Mouse (Mus musculus) hindbrain, embryonic 16.5 days (tissue): Measurements from ENCODE around the gene Fam189a1. TPM values are rescaled to one million over a fixed set of nuclear protein-coding genes. Genes with fewer than 3 reads are reported as not detected.

ENCODE experiments used
- ATAC-seq: fragments of 200-750 bp; cut with Nextera tagmentation; 2 replicates; pipeline ENCODE4 v1.8.0; 2017; ENCODE audit warnings: moderate TSS enrichment, moderate library complexity
- H3K27ac ChIP-seq: fragments of 300-500 bp; sonication (generic); 2 replicates; pipeline ENCODE4 v1.5.1; 2014; ENCODE audit warnings: low read depth, mild to moderate bottlenecking, control low read depth, low read length, moderate library complexity
- H3K27me3 ChIP-seq: fragments of 300-500 bp; sonication (generic); replicated peaks from 2 replicates; pipeline ENCODE4 v1.6.1; 2014; ENCODE audit warnings: low read length; ENCODE audit not compliant: control insufficient read depth, insufficient read depth
- H3K36me3 ChIP-seq: fragments of 300-500 bp; sonication (generic); 2 replicates; pipeline ENCODE4 v1.6.1; 2014; ENCODE audit warnings: mild to moderate bottlenecking, low read length, moderate library complexity, mixed read lengths; ENCODE audit not compliant: control insufficient read depth, insufficient read depth
- H3K4me1 ChIP-seq: fragments of 300-500 bp; sonication (generic); 2 replicates; pipeline ENCODE4 v1.6.1; 2014; ENCODE audit warnings: low read depth, low read length; ENCODE audit not compliant: control insufficient read depth, insufficient read depth
- H3K4me2 ChIP-seq: fragments of 300-500 bp; sonication (generic); 2 replicates; pipeline ENCODE4 v1.6.1; 2014; ENCODE audit warnings: mild to moderate bottlenecking, low read length, control low read depth, moderate library complexity
- H3K4me3 ChIP-seq: fragments of 300-500 bp; sonication (generic); 2 replicates; pipeline ENCODE4 v1.5.1; 2014; ENCODE audit warnings: mild to moderate bottlenecking, low read length, control low read depth, moderate library complexity
- H3K9ac ChIP-seq: fragments of 300-500 bp; sonication (generic); 2 replicates; pipeline ENCODE4 v1.6.1; 2014; ENCODE audit warnings: low read depth, mild to moderate bottlenecking, control low read depth, low read length, moderate library complexity
- H3K9me3 ChIP-seq: fragments of 300-500 bp; sonication (generic); 2 replicates; pipeline ENCODE4 v1.6.1; 2014; ENCODE audit warnings: mild to moderate bottlenecking, low read length, moderate library complexity; ENCODE audit not compliant: control insufficient read depth
- WGBS: fragments of 180-500 bp; shearing (Covaris S2); extraction: QIAGEN DNeasy Blood & Tissue Kit; methylation state at CpG from one replicate; pipeline ENCODE4 v1.1.7; 2014; 5-methylcytosine and 5-hydroxymethylcytosine counted together
- polyA plus RNA-seq: library from polyadenylated mRNA; unstranded; fragments of >200 nt; fragmentation: Nextera tagmentation; extraction: Ambion mirVana; gene quantifications from 2 replicates; pipeline ENCODE4 v1.2.1, GENCODE M21; 2015

Fam189a1 gene
- polyA plus RNA-seq, 1 experiment from 2014 or later = 7.9 TPM

DNA sequence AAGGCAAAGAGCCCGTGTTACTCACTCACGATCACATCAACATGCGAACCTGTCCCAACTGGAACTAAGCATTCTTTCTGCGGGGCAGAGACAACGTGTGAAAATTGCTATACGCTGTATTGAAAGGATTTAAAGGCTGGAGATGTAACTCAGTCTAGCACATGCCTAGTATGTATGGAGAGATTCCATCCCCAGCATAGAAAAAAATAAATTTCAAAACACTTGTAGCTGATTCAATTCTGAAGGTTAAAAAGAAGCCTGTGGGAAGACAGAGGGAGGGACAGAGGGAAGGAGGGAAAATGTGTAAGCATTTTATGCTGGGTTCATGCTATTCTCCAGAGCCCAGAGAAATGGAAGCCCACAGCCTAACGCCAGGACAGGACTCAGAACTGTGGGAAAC lies 2.5 kb downstream of the Fam189a1 start:
- H3K9me3 ChIP-seq = no peaks in the 10 kb centered on the region
- H3K4me2 ChIP-seq = 0 out of 2 replicates have a peak overlapping the region, but pooled peaks have one; percentile 9
- H3K9ac ChIP-seq = no peak overlapping the region
- H3K4me1 ChIP-seq = peaks cover 10% of the 10 kb centered on the region
- H3K4me3 ChIP-seq = no peak overlapping the region
- H3K27me3 ChIP-seq = no peaks in the 10 kb centered on the region
- H3K27ac ChIP-seq = no peak overlapping the region
- H3K36me3 ChIP-seq = no peaks in the 10 kb centered on the region
- no peak for ATAC-seq
- WGBS = 72% methylated on average over 7 of the region's 7 CpGs

DNA sequence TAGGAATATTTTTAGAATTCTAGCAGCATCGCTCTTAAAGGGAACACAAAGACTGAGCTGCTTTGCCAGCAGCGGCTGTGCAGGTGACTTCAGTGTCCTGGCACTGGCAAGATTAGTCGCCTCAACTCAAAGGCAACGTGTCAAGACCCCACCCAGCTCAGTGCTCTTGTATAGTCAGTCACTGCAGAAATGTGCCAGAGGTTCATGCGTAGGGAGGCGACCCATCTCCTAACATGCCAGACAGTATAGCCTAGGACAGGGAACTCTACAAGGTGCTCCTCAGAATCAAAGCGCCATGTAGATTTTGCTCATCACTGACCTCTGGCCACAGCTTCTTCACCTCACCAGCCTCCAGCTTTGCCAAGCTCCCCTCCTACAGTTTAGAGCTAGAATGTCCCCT lies 4.8 kb downstream of the Fam189a1 start:
- H3K36me3 ChIP-seq = no peaks in the 10 kb centered on the region
- H3K4me3 ChIP-seq = no peak overlapping the region
- no peak for ATAC-seq
- WGBS = 91% methylated on average over 7 of the region's 7 CpGs
- H3K27ac ChIP-seq = no peak overlapping the region
- H3K9me3 ChIP-seq = no peaks in the 10 kb centered on the region
- H3K4me1 ChIP-seq = peaks cover 2% of the 10 kb centered on the region
- H3K27me3 ChIP-seq = no peaks in the 10 kb centered on the region
- H3K4me2 ChIP-seq = no peak overlapping the region
- no peak overlapping the region for H3K9ac ChIP-seq

DNA sequence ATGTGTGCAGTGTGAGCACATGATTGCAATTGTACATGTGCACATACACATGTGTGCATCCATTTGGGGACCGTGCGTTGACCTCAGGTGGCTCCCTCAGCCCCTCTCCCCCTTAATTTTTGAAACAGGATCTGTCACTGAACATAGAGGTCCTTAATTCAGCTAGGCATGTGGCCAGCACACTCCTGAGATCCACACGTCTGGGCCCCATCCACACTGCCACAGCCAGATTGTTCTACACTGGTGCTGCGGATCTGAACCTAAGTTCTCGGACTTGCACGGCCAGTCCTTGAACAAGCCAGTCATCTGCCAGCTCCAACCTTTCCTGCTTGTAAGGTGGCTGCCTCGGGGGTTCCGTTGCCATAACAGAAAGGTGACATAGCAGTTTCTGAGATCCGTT lies 7.3 kb downstream of the Fam189a1 start:
- no peaks in the 10 kb centered on the region for H3K27me3 ChIP-seq
- H3K4me1 ChIP-seq = no peaks in the 10 kb centered on the region
- ATAC-seq = no peak
- H3K36me3 ChIP-seq = no peaks in the 10 kb centered on the region
- no peak overlapping the region for H3K9ac ChIP-seq
- no peak overlapping the region for H3K27ac ChIP-seq
- no peak overlapping the region for H3K4me2 ChIP-seq
- H3K9me3 ChIP-seq = no peaks in the 10 kb centered on the region
- H3K4me3 ChIP-seq = no peak overlapping the region
- WGBS = 87% methylated on average over 9 of the region's 9 CpGs

DNA sequence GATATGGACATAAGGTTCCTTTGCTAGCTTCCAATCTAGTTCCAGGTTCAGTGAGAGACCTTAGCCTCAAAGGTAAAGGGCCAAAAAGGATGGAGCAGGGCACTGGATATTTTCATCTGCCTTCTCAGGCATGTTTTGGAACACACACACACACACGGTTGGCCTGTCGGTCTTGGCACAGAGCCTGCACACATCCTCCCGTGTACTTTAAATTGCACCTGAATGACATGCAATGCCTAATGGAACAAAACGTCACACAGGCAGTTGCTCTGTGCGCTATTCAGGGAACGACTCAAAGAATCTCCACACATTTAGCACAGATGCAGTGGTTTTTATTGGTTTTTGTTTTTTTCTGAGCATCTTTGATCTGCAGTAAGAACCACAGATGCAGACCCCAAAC lies 11.5 kb downstream of the Fam189a1 start:
- H3K36me3 ChIP-seq = no peaks in the 10 kb centered on the region
- H3K9me3 ChIP-seq = no peaks in the 10 kb centered on the region
- no peaks in the 10 kb centered on the region for H3K27me3 ChIP-seq
- no peak overlapping the region for H3K4me3 ChIP-seq
- WGBS = 36% methylated on average over 6 of the region's 6 CpGs
- H3K27ac ChIP-seq = no peak overlapping the region
- no peak overlapping the region for H3K9ac ChIP-seq
- ATAC-seq = no peak
- H3K4me2 ChIP-seq = no peak overlapping the region
- peaks cover 6% of the 10 kb centered on the region; the same call in 1 of the 2 replicates for H3K4me1 ChIP-seq

DNA sequence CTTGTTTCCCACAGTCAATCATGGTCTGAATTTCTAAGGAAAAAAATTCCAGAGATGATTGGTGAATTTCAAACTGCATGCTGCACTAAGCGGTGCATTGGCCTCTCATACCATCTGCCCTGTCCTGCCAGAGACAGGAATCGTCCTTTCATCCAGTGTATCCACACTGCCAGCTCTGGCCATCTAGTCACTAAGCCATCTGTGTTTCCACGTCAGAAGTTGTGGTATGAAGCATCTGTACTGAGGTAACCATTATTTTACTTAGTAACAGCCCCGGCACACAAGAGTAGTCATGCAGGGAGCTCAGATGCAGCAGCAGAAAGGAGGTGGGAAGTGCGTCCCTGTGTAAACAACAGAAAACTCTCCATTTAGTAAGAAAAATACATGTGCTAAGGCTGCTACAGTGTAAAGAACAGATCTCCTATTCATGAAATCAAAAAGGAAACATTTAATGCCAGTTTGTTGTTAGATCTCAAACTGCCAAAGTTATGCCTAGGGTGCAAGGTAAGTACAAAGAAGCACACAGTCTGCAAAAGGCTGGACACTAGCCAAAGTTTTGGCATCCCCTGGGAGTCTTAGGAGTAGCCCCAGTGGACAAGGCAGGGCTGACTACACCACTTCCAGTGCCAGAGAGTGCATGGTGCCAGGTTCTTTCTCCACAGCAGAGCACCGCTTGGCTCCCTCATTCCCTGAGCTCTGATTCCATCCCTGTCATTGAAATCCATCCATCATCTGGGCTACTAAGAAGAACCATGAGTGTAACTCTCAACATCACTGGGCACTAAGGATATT lies 14.3 kb downstream of the Fam189a1 start:
- no peak overlapping the region for H3K9ac ChIP-seq
- no peaks in the 10 kb centered on the region for H3K27me3 ChIP-seq
- 42% methylated on average over 6 of the region's 6 CpGs for WGBS
- ATAC-seq = peak; percentile 81
- H3K4me3 ChIP-seq = no peak overlapping the region
- H3K36me3 ChIP-seq = no peaks in the 10 kb centered on the region
- H3K9me3 ChIP-seq = no peaks in the 10 kb centered on the region
- peaks cover 6% of the 10 kb centered on the region; the same call in 1 of the 2 replicates for H3K4me1 ChIP-seq
- H3K27ac ChIP-seq = no peak overlapping the region
- H3K4me2 ChIP-seq = no peak overlapping the region

DNA sequence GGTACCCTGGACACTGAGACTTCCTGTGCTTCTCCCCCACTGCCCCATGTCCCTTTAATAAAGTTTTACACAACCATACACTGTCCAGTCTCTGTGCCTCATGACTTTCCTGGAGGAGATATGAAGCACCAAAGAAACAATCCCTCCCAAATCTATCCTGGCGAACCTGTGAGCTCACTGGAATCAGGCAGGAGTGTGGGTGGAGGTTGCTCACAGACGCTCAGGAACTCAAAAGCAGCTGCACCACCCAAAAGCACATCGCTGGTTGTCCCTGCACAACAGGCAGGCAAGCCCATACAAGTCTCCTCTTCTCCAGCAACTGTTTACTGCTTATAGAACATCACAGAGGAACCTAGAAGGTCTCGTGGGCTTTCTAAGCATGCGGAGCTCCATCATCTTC lies 15.5 kb downstream of the Fam189a1 start:
- Histone ChIP-seq H3K4me1 (peaks cover 6% of the 10 kb centered on the region; the same call in 1 of the 2 replicates), H3K4me2 (no peak overlapping the region), H3K27ac (no peak overlapping the region), H3K27me3 (no peaks in the 10 kb centered on the region), H3K36me3 (no peaks in the 10 kb centered on the region), H3K9ac (no peak overlapping the region), H3K9me3 (no peaks in the 10 kb centered on the region), H3K4me3 (no peak overlapping the region)
- no peak for ATAC-seq
- WGBS = 88% methylated on average over 5 of the region's 5 CpGs

DNA sequence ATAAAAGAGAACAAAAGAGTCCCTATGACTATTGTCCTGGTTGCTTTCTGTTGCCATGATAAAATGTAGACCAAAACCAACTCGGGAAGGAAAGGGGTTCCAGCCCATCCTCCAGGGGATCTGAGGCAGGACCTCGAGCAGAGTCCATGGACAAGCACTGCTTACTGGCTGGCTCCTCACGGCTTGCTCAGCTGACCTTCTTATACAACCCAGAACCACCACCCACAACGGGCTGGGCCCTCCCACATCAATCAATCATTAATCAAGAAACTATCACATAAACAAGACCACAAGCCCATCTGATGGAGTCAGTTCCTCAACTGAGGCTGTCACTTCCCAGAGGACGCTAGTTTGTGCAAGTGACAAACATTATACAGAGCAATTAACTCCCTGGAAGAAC lies 16.3 kb downstream of the Fam189a1 start:
- no peaks in the 10 kb centered on the region for H3K27me3 ChIP-seq
- WGBS = 87% methylated on average over 5 of the region's 5 CpGs
- no peak overlapping the region for H3K27ac ChIP-seq
- no peak overlapping the region for H3K9ac ChIP-seq
- H3K4me1 ChIP-seq = peaks cover 6% of the 10 kb centered on the region; the same call in 1 of the 2 replicates
- no peak for ATAC-seq
- H3K36me3 ChIP-seq = no peaks in the 10 kb centered on the region
- no peaks in the 10 kb centered on the region for H3K9me3 ChIP-seq
- H3K4me3 ChIP-seq = no peak overlapping the region
- H3K4me2 ChIP-seq = no peak overlapping the region

DNA sequence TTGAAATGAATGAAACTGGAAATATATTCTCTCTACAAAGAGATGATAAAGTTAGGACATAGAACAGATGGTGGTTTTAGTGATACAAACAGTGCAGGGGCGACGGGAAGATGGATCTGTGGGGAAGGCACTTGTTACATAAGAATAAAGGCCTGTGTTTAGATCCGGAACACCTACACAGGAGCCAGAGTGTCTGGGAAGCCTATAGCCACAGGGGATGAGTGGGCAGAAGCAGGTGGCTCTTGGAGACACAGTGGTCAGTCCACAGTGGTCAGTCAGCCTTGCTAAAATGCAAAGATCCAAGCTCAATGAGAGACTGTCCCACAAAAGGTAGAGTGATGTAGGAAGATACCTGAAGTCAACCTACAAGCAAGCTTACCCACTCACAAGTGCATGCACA lies 32.6 kb downstream of the Fam189a1 start:
- 91% methylated on average over 3 of the region's 3 CpGs for WGBS
- Histone ChIP-seq H3K4me3 (no peak overlapping the region), H3K9me3 (no peaks in the 10 kb centered on the region), H3K27me3 (no peaks in the 10 kb centered on the region), H3K4me1 (no peaks in the 10 kb centered on the region), H3K27ac (no peak overlapping the region), H3K4me2 (no peak overlapping the region), H3K9ac (no peak overlapping the region), H3K36me3 (no peaks in the 10 kb centered on the region)
- no peak for ATAC-seq

DNA sequence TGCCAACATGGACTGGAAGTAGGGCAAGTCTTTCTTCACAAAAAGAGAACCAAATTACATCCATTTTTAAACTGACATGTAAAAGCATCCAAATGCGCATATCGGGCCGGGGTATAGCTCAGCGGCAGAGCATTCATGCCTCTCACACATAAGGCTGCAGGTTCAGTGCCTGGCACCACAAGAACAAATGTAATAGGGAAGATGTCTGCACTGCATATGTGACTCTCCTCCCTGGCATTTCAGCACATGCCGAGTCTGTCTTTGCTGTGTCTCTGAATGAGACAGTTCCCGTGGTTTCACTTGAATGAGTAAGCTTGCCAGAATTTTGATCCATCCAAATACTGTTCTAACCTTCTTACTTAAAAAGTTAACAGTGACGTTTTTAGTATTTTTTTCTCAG lies 39.5 kb downstream of the Fam189a1 start:
- no peak overlapping the region for H3K4me2 ChIP-seq
- no peaks in the 10 kb centered on the region for H3K36me3 ChIP-seq
- no peaks in the 10 kb centered on the region for H3K27me3 ChIP-seq
- no peaks in the 10 kb centered on the region for H3K4me1 ChIP-seq
- no peaks in the 10 kb centered on the region for H3K9me3 ChIP-seq
- H3K27ac ChIP-seq = no peak overlapping the region
- WGBS = 93% methylated on average over 7 of the region's 7 CpGs
- no peak overlapping the region for H3K4me3 ChIP-seq
- no peak for ATAC-seq
- H3K9ac ChIP-seq = no peak overlapping the region
